Mouse (Mus musculus): ENCODE measurements around the gene Zkscan16.
A peak's percentile ranks its signal among the peaks of the same experiment; 100 is the strongest.

Gene Zkscan16

GRCm38 (mm10) chr4:58943420-58944205, at the start of gene Zkscan16:
Gene Zkscan16, plus strand, starts transcription at chr4:58943628.
- no peak for DNase-seq (ENCODE audit: extremely low read depth, low read depth)

DNA sequence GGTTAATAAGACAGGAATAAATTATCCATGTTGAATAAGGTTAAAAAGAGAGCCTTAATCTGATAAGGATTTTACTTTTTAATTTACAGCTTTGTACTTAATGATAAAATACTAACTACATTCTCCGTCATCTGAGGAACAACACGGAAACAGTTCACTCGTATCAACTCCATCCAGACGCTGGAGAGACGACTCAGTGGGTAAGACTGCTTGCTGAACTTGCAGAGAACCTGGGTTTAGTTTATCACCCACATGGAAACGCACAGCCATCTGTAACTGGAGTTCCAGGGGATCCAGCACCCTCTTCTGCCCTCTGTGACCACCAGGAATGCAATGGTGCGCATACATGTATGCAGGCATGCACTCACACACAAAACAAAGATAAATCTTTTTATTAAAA, 49.0 kb upstream of the Zkscan16 start:
- no peak for DNase-seq (ENCODE audit: extremely low read depth, low read depth)

DNA sequence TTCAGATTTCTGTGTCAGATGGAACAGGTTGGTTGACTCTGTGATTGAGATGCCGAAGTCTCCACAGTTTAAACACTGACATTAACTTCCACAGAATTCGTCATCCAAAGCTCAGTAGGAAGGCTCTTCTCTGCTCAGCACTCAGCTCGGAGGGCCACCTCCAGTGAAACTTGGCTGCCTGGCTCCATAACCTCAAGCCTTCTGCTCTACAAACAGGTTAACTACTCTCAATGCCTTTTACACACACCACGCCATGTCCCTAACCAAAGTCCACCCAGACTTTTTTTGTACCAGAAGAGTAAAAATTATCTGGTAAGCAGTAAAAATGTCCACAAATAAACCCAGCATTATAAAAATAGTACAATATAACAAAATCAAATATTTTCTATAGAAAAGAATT, 46.0 kb upstream of the Zkscan16 start:
- DNase-seq (ENCODE audit: extremely low read depth, low read depth) = no peak

- no peak for DNase-seq (ENCODE audit: extremely low read depth, low read depth)
Measured at GRCm38 (mm10) chr4:58898318-58898717, 45.1 kb upstream of the Zkscan16 start.

- DNase-seq (ENCODE audit: extremely low read depth, low read depth) = no peak
Measured at GRCm38 (mm10) chr4:58907453-58907852, 36.0 kb upstream of the Zkscan16 start.

- DNase-seq (ENCODE audit: extremely low read depth, low read depth) = no peak
Measured at GRCm38 (mm10) chr4:58910175-58911068, 33.0 kb upstream of the Zkscan16 start.

GRCm38 (mm10) chr4:58911069-58911830, 32.2 kb upstream of the Zkscan16 start:
- DNase-seq (ENCODE audit: extremely low read depth, low read depth) = no peak

DNA sequence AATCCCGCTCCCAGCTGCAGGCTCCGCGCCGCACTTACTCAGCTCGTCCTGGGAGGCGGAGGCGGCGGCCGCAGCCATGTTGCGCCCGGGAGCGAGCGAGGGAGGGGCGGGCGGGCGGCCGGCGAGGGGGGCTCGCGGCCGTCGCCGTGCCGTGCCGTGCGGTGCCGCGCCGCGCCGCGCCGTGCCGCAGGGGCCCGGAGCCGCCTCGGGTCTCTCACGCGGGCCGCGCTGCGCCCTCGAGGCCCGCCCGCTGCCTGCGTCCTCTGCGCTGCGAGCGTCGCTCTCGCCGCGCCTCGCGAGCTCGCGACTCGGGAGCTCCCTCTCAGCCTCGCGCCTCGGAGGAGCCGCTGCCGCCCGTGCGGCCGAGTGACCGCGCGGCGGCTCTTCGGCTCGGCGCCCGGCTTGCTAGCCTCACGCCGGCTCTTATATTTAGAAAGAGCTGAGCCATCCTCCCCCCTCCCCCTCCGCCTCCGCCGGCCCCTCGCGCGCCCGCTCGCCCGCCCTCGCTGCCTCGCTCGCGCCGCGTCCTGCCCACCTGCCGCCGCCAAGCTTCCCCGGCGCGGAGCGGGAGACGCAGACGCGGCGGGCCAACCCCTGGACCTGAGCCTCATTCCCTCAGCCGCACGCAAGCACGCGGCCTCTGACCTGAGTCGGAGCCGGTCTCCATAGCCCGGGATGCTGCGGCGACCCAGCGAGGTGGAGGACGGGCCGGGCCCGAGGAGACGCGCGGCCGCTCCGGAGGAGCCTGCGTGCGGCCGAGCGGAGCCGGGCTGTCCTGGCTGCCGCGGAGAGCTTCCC, 31.4 kb upstream of the Zkscan16 start:
- DNase-seq (ENCODE audit: extremely low read depth, low read depth) = no peak

DNA sequence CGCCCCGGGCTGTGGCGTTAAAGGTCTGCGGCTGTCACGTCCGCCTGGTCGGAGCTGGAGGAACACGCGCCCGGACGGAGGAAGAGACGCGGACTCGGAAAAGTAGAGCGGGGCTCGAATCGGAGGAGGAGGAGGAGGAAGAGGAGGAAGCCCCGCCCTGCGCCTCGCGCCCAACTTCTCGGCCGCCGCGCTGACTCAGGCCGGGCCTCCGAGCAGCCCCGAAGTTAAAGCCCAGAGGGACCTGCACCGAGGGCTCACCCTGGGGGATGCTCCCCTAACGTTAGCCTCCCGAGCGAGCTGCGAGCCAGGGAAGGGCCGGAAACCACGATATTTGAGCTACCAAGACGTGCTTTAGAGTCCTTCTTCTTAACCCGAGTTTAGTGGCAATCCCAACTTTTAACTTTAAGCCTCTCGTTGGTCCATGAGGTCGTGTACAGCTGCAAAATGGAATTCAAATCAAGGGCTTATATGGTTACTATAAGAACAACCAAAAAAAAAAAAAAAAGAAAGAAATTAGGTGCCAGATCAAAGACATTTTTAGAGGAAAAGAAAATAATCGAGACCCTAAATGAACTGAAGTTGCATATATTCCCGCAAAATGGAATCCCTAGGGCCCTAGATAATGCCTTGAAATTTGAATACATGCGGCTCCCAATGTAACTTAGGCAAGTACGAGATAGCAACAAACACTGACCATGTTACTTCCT, 30.6 kb upstream of the Zkscan16 start, which contains the start of gene Ecpas:
Ecpas (minus strand) TSS at position 121 of the 707 bp plus-strand sequence.
- no peak for DNase-seq (ENCODE audit: extremely low read depth, low read depth)

DNA sequence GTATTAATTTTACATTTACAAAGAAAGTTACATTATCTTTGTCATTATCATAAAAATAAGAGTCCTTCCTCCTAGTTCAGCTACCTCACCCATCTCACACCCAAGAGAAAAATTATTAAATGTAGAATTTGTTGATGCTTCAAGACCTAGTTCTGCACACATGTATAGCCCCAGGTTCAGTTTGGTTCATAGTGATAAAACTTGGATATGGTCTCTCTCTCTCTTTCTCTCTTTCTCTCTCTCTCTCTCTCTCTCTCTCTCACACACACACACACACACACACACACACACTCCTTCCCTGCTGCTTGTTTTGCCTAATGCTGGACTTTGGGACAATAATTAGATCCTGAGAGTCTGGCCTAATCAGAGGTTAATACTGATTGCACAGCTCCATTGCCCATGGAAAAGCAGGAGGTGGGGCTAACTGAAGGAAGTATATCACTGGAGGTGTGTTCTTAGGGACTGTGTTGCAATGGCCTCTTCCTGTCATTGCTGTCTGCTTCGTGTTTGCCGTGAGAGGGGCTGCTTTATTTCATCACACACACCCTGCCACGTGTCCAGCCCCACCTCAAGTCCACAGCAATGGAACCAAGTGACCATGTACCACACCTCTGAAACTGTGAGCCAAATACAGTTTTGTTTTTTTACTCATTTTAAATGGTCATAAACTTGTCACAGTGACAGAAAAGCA, 29.9 kb upstream of the Zkscan16 start:
- peak; percentile 66 for DNase-seq (ENCODE audit: extremely low read depth, low read depth)

DNA sequence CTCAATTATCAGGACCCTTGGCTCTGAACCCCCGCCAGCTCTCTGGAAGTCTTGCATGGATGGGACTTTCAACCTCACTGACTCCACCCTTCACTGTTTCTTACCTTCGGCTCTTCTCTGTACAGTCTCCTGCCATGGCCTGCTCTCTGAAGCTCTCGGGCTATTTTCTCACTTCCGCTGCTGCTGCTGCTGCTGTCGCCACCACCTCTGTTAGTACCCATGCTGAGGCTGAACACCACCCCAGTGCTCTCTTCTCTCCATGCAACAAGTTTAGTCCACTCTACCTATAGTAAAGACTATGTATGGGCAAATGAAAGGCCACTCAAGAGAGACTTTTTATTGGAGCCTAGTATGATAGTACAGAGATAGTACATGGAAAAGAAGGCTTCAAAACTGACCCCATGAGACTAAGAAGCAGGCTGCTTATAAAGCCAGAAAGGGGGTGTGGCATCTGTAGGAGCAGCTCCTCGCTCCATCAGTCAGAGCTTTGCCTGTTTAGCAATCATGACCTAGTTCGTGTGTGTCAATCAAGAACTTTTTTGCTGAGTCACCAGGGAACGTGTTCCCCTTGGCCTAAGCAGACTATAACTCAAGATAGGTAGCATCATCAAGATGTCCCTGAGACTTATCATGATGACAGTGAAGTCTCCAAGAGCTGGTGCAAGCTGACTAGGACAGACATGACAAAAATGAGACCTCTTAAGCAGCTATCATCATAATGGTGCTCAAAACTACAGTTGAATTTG, 28.2 kb upstream of the Zkscan16 start:
- DNase-seq (ENCODE audit: extremely low read depth, low read depth) = no peak

GRCm38 (mm10) chr4:58923933-58924332, 19.5 kb upstream of the Zkscan16 start:
- no peak for DNase-seq (ENCODE audit: extremely low read depth, low read depth)

- DNase-seq (ENCODE audit: extremely low read depth, low read depth) = no peak
Measured at GRCm38 (mm10) chr4:58925664-58926063, 17.8 kb upstream of the Zkscan16 start.

DNA sequence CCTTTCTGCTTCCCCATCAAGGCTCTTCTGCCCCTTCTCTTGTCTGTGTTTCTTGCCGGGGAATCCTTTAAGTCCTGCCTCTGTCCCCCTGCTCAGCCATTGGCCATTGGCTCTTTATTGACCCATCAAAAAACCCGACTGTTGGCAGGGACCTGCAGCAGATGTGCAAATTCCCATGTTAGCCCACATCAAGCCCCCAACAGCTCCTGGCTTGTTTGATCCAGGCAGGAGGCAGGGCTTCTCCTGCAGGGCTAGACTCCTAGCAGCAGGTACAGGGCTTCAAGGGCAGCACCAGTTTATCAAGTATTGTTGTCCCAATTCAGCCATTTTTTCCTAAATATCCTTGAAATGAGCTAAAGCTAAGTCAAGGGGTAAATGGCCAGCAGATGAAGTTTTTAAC, 17.3 kb upstream of the Zkscan16 start:
- no peak for DNase-seq (ENCODE audit: extremely low read depth, low read depth)

- DNase-seq (ENCODE audit: extremely low read depth, low read depth) = no peak
Measured at GRCm38 (mm10) chr4:58927661-58928060, 15.8 kb upstream of the Zkscan16 start.

DNA sequence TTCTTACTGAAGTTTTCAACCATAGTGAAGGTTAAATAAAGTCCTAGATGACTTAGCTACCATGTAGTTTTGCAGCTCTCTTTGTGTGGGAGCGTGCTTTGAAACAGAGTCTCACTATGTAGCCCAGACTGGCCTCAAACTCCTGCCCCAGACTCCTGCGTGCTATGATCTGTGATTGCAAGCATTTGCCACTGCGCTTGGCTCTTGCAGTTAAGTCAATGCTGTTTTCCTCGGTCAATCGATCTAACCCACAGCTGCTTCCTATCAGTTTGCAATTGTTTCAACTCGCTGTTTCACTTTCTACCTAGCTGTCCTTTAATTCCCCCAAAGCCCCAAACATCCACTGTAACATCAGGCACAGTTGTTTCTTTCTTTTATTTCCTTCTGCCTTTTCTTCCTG, 10.9 kb upstream of the Zkscan16 start:
- DNase-seq (ENCODE audit: extremely low read depth, low read depth) = no peak

- DNase-seq (ENCODE audit: extremely low read depth, low read depth) = no peak
Measured at GRCm38 (mm10) chr4:58934308-58934707, 9.1 kb upstream of the Zkscan16 start.

- no peak for DNase-seq (ENCODE audit: extremely low read depth, low read depth)
Measured at GRCm38 (mm10) chr4:58934746-58935476, 8.5 kb upstream of the Zkscan16 start.
